Mouse (Mus musculus) left cerebral cortex, postnatal 25 days (tissue): ENCODE data around the gene Zfp811. TPM values are rescaled to one million over a fixed set of nuclear protein-coding genes. Genes with fewer than 3 reads are reported as not detected.
"Not testable (repeated sequence)": the region's sequence is repeated elsewhere in the genome, so short reads cannot be mapped to it uniquely, and the experiment has no call there.

Experiments
- DNase-seq, 2 experiments: peaks; one replicate each; pipeline ENCODE4 v3.0.0; 2022; ENCODE audit warnings: low spot score in 2 of 2, mixed read lengths in 1 of 2
- intact Hi-C: fragments of 180-260 bp; cut with DNase I; formaldehyde crosslinking; loops from one replicate; pipeline ENCODE4 v1.15.1; 2025
- total RNA-seq, 2 experiments: library from RNA; stranded (reverse); gene quantifications; 2 replicates each; pipeline ENCODE4 v1.2.3; 2021

Gene Zfp811
- 1 to 10 TPM; 6.1 to 7.5 TPM for total RNA-seq

- DNase-seq, result peak; percentile 48 to 84
- intact Hi-C loops, result no loop called here
Measured at GRCm38 (mm10) chr17:32809544-32810374, at the start of gene Zfp811. TSS of gene Zfp811 (minus strand) at chr17:32809931.

- DNase-seq, intact Hi-C loops: not testable (repeated sequence)
Measured at GRCm38 (mm10) chr17:32856713-32857112, 47.0 kb upstream of the Zfp811 start.

GRCm38 (mm10) chr17:32851581-32851980 is 41.9 kb upstream of the Zfp811 start:
- DNase-seq, result no peak
- intact Hi-C loops, result no loop called here

DNA sequence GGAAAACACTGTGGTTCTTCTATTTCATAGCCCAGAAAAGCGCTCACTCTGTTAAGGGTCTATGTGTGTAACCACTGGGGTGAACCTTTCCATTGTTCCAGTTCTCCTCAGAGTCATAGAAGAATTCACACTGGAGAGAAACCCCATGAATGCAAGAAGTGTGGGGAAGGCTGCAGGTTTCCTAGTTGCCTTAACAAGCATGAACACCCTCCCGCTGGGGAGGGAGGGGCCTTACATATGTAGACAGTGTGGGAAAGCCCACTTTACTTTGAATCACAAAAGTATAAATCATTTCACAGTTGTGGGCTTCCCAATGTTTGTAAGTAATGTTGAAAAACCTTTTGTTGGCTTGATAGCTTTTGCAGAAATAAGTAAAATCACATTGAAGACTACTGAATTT is 31.7 kb upstream of the Zfp811 start:
- intact Hi-C loops, result no loop called here
- DNase-seq, result no peak

DNA sequence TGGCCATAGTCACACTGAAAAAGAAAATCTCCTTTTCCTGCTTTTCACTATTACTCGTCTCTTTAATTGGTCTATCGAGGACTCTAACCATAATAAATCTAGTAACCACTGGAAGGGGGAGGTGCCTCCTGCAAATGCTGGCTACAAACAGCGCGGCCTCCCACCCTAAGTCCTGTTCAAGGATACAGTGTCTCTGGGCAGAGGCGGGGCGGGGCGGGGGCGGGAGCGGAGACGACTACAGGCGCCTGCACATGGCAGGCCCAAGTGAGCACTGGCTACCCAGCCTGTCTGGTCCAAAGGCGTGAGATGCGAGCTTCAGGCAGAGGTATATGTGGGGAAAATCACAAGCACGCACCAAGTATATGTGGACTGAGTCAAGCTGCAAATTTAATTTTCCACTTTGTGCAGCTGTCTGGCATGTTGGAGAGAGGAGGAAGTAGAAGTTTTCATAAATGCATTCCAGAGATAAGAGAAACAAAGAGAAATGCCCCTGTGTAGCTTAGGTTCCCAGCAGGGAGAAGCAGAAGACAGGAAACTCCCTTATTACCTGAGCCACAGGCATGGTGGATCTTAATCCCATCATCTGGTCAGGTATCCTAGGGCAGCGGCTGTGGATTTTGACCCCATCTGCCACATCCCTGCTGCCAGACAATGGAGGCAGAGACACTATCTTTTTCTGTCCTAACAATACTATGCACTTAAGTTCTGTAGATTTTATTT is 29.5 kb upstream of the Zfp811 start:
- DNase-seq, result peak in 1 of 2 experiments; percentile 17
- intact Hi-C loops, result no loop called here

- DNase-seq, result no peak
- intact Hi-C loops, result no loop called here
Measured at GRCm38 (mm10) chr17:32830418-32830782, 20.7 kb upstream of the Zfp811 start.

GRCm38 (mm10) chr17:32829540-32830417 is 20.0 kb upstream of the Zfp811 start, which contains the start of gene Zfp799:
TSS of gene Zfp799 (minus strand) at chr17:32830261.
- intact Hi-C loops, result no loop called here

GRCm38 (mm10) chr17:32816074-32816784 is 6.5 kb upstream of the Zfp811 start:
- no peak for DNase-seq
- intact Hi-C loops, result no loop called here

More at GRCm38 (mm10) chr17:32829540-32830417, 20.0 kb upstream of the Zfp811 start, which contains the start of gene Zfp799:
- DNase-seq, result peak; percentile 84 to 95

DNA sequence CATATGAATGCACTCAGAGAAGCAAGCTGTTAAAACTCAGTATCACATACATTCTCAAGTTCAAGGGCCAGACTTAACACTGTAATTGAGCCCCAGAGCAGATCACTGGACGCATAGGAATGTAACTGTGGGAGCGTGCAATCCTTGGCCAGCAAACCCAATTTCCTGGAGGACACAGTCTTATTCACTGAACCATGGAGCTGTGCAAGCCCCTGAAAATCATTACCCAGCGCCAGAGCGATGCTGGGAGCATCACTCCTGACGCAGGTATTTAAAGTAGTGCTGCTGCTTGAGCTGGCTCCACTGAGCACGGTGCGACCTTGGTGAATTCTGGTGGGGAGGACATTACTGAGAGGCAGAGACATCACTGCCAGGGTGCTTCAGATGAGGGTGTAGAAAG is 4.4 kb upstream of the Zfp811 start:
- DNase-seq, result no peak
- intact Hi-C loops, result no loop called here

DNA sequence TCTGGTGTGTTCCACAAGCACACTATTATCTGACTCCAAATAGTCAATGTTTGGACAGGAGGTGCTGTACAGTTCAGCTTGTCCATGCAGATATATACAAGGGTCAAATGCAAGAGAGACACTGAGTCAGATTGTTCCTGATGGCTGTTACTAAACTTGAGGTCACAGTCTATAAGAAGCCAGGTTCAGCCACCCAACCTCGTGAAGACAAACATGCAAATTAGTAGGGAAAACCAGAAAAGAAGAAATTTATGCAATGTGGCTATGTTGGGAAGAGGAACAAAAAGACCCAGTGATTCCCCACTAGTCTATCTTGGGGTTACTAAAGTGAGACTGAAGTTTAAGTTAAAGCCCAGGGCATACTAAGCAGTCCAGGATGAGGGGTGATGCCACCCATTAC is 917 bp upstream of the Zfp811 start:
- no peak for DNase-seq
- intact Hi-C loops, result no loop called here

- intact Hi-C loops, result no loop called here
- no peak for DNase-seq
Measured at GRCm38 (mm10) chr17:32808921-32809320, 810 bp downstream of the Zfp811 start.

- intact Hi-C loops, result no loop called here
- DNase-seq, result no peak
Measured at GRCm38 (mm10) chr17:32789244-32789643, 20.5 kb downstream of the Zfp811 start.

GRCm38 (mm10) chr17:32788576-32788975 is 21.2 kb downstream of the Zfp811 start:
- no peak for DNase-seq
- intact Hi-C loops, result no loop called here

- intact Hi-C loops, result no loop called here
- peak; percentile 90 to 96 for DNase-seq
Measured at GRCm38 (mm10) chr17:32788094-32788559, 21.6 kb downstream of the Zfp811 start, which contains the start of gene Zfp871. TSS of gene Zfp871 (minus strand) at chr17:32788287.

DNA sequence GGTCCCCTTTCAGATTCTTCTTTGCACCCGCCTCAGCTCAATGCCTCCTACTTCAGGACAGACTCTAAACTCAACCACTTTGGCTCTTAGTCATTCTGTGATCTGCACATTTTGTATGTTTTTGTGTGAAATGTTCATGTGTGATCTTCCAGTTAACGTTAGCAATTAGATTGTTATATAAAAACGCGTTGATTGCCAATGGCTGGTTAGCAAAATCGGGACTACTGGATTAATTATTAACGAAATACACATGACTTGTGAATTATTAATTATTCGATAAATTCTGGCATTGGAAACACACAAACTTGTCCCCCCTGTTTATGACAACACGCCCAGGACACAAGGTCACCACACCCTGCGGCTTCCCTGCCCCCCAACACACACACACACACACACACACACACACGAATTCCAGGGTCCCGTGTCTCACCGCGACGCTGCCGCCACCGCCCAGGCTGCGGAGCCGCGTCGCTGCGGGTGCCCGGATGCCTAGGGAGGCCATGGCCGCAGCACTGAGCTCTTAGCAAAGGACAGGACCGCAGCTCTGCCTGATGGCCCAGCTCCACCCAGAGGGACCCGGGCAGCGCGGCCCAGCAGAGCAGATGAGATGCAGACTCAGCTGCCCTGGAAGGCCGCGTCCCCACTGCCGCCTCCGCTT is 22.2 kb downstream of the Zfp811 start:
- intact Hi-C loops, result no loop called here
- no peak for DNase-seq

- intact Hi-C loops, result no loop called here
- no peak for DNase-seq
Measured at GRCm38 (mm10) chr17:32786944-32787343, 22.8 kb downstream of the Zfp811 start.

- DNase-seq, result no peak
- intact Hi-C loops, result no loop called here
Measured at GRCm38 (mm10) chr17:32785656-32786055, 24.1 kb downstream of the Zfp811 start.

DNA sequence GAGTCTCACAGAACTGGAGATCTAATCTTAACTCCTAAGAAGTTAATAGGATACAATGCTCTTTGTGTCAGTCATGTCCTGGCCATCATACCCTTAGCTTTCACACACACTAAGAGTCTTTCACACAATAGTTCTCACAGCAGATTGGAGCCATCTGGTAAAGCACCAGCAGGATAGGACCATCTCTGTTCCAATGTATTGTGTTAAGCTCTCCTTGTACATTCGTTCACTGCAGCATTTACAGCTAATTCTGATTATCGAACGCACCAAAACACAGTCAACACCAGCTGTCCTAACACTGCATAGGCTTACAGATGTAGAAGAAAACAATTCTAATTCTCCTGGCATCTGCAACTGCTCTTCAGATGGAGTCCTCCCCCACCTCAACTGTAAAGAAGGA is 32.2 kb downstream of the Zfp811 start:
- intact Hi-C loops, result no loop called here
- DNase-seq, result no peak

DNA sequence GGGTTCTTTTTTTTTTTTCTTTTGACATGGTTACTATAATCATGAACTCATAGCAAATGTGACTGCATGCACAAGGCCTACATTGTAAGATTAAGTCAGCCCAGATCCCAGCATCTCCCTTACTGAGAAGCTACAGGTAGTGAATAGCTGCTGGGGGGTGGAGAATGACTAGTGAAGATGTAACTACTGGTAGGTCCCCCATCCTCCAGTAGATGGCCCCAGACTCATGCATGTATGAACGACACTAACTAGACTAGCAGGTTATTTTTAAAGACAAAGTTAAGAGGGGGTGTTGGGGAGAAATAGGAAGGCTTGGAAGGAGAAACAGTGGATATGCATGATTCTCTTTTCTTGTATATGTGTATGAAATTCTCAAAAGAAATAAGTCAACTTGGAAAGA is 38.5 kb downstream of the Zfp811 start:
- peak in 1 of 2 experiments; percentile 15 for DNase-seq
- intact Hi-C loops, result no loop called here
